Mouse (Mus musculus) embryonic fibroblast, embryonic 13.5 days (primary cell): ENCODE measurements around the gene Pygb.

Source experiments
- CTCF ChIP-seq: IDR thresholded peaks from 2 replicates; pipeline ENCODE4 v1.5.1; 2011; ENCODE audit warnings: mild to moderate bottlenecking, control low read depth, low read length, moderate library complexity, borderline replicate concordance; ENCODE audit not compliant: insufficient read depth
- POLR2A ChIP-seq: IDR thresholded peaks from 2 replicates; pipeline ENCODE4 v1.6.1; 2011; ENCODE audit warnings: low read depth, mild to moderate bottlenecking, control low read depth, low read length, moderate library complexity

DNA sequence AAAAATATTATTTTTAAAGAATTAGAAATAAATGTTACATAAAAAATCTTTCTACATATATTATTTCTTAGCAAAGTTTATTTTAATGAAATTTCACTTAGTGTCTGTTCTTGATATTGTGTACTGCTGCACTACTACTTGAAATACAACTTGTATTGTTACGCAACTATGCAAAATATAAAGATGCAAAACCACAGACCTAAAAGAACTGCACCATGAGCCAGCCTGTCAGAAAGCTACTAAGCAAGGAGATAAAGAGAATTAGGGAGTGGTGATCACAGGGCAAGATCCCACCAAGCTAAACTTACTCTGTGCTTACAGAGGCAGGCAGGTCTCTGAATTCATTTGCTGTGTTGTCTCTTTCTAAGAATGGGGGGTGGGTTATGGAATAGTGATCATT, 88.7 kb downstream of the Pygb start:
- TF ChIP-seq POLR2A (no peak), CTCF (no peak)
